Mouse (Mus musculus): ENCODE measurements at regions not wholly inside any gene's neighbourhood (a gene's known extent, or its start where the extent isn't known, plus 50 kb on each side); places are given as distances from the start of the nearest gene placed in this dataset.

- Histone ChIP-seq H3K4me3 (ENCODE audit: insufficient read depth, low read depth, low read length) (no peak overlapping the region), H3K4me1 (ENCODE audit: control insufficient read depth, insufficient read depth, insufficient read length, low read length) (peaks cover 6% of the 10 kb centered on the region), H3K27ac (replicated peaks; ENCODE audit: low read depth, low read length) (no peak overlapping the region)
These were observed 76.3 kb downstream of the Fam43a start for GRCm38 (mm10) chr16:30675829-30676228.

DNA sequence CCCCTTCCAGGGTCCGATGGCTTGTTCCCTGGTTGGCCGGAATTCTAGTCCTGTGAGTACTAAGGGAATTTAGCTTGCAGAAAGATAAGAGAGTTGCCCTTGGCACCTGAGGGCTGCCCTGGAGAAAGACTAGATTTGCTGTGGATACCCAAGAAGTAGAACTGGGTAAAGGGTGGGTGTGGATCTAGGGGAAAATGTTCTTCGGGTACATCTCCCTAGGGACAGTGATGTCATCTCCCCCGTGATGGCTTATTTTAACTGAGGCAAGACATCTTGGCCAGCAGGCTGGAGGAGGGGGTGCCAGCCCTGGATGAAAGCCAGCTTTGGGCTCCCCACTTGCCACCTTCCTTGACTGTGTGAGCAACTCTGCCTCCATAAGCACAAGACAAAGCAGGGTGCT lies 77.5 kb downstream of the Fam43a start:
- Histone ChIP-seq H3K4me3 (ENCODE audit: insufficient read depth, low read depth, low read length) (no peak overlapping the region), H3K27ac (replicated peaks; ENCODE audit: low read depth, low read length) (no peak overlapping the region), H3K4me1 (ENCODE audit: control insufficient read depth, insufficient read depth, insufficient read length, low read length) (peaks cover 6% of the 10 kb centered on the region)

- H3K4me1 ChIP-seq (ENCODE audit: control insufficient read depth, insufficient read depth, insufficient read length, low read length): peaks cover 4% of the 10 kb centered on the region
- H3K27ac ChIP-seq (replicated peaks; ENCODE audit: low read depth, low read length): no peak overlapping the region
- H3K4me3 ChIP-seq (ENCODE audit: insufficient read depth, low read depth, low read length): no peak overlapping the region
These were observed 78.6 kb downstream of the Fam43a start for GRCm38 (mm10) chr16:30677896-30678707.

- Histone ChIP-seq H3K4me3 (ENCODE audit: insufficient read depth, low read depth, low read length) (no peak overlapping the region), H3K27ac (replicated peaks; ENCODE audit: low read depth, low read length) (no peak overlapping the region), H3K4me1 (ENCODE audit: control insufficient read depth, insufficient read depth, insufficient read length, low read length) (peaks cover 3% of the 10 kb centered on the region; the same call in 1 of the 2 replicates)
These were observed 79.4 kb downstream of the Fam43a start for GRCm38 (mm10) chr16:30678708-30679492.

DNA sequence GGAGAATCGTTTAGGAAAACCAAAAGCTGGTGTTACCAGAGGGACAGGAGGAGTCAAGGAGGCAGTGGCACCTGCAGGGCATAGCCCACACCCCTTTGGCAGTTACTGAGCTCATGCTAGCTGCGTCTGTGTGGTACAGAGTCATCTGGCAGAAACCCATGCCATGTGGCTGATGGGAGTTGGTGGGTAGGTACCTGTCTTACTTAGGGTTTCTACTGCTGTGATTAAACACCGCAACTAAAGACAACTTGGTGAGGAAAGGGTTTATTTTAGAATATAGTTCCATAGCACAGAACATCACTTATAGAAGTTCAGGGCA lies 79.9 kb downstream of the Fam43a start:
- Histone ChIP-seq H3K27ac (replicated peaks; ENCODE audit: low read depth, low read length) (no peak overlapping the region), H3K4me3 (ENCODE audit: insufficient read depth, low read depth, low read length) (no peak overlapping the region), H3K4me1 (ENCODE audit: control insufficient read depth, insufficient read depth, insufficient read length, low read length) (peaks cover 3% of the 10 kb centered on the region; the same call in 1 of the 2 replicates)

DNA sequence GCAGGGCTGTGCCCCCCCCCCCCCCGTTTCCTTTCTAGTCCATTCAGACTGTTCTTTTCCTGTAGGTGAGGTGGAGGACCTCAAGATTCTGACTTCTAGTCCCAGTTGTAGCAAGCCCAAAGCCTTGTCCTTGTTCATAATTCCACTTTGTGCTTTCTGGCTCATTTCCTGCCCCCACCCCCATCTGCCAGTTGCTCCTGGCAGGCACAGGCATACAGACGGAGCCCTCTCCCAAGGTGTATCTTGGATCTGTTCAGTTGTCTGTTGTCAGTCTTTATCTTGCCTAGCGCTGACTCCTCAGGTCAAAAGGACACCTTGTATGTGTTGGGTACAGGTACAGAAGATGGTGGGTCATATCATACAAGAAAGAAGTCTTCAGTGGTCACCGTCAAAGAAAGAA lies 81.9 kb downstream of the Fam43a start:
- Histone ChIP-seq H3K4me3 (ENCODE audit: insufficient read depth, low read depth, low read length) (no peak overlapping the region), H3K4me1 (ENCODE audit: control insufficient read depth, insufficient read depth, insufficient read length, low read length) (peaks cover 2% of the 10 kb centered on the region; the same call in 1 of the 2 replicates), H3K27ac (replicated peaks; ENCODE audit: low read depth, low read length) (no peak overlapping the region)

DNA sequence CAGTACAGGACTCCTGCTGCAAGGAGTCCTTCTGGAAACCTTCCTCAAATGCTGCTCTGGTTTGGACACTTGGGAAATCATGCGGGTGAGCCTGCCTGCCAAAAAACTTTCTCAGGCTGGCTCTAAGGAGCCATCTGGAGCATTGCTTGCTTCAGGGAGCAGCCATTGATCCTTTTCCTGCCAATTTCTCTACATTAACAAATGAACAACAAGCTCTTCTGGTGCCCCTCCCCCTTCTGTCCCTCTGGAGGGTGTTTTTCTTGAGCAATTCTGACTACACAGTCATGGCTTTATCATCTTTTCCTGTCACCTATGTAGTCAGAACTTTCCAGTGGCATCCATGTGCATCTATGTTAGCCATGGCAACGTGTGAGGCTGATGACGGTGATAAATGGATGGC lies 84.5 kb downstream of the Fam43a start:
- H3K4me3 ChIP-seq (ENCODE audit: insufficient read depth, low read depth, low read length): no peak overlapping the region
- no peak overlapping the region for H3K27ac ChIP-seq (replicated peaks; ENCODE audit: low read depth, low read length)
- peaks cover 6% of the 10 kb centered on the region for H3K4me1 ChIP-seq (ENCODE audit: control insufficient read depth, insufficient read depth, insufficient read length, low read length)

- Histone ChIP-seq H3K27ac (replicated peaks; ENCODE audit: low read depth, low read length) (no peak overlapping the region), H3K4me3 (ENCODE audit: insufficient read depth, low read depth, low read length) (no peak overlapping the region), H3K4me1 (ENCODE audit: control insufficient read depth, insufficient read depth, insufficient read length, low read length) (peaks cover 17% of the 10 kb centered on the region)
These were observed 87.0 kb downstream of the Fam43a start for GRCm38 (mm10) chr16:30686536-30686935.

- Histone ChIP-seq H3K4me3 (ENCODE audit: insufficient read depth, low read depth, low read length) (no peak overlapping the region), H3K27ac (replicated peaks; ENCODE audit: low read depth, low read length) (no peak overlapping the region), H3K4me1 (ENCODE audit: control insufficient read depth, insufficient read depth, insufficient read length, low read length) (peaks cover 24% of the 10 kb centered on the region)
These were observed 87.7 kb downstream of the Fam43a start for GRCm38 (mm10) chr16:30687225-30687624.

DNA sequence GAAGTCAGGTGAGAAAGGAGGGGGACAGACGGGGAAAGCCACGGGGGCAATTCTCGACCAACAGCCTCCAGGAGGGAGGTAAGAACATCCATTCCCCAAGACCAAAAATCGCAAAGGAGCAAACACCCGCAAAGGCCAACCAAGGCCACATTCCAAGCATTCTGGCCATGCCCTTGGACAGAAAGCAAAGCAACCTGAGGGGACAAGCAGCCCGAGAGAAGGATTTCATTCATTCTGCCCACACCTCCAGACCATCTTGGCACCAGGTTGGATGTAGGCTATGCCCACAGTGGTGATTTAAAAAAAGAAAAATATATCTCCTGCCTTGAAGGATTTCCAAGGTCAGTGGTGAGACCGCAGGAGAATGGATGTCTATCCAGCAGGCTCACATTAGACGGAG lies 88.2 kb downstream of the Fam43a start:
- peaks cover 25% of the 10 kb centered on the region for H3K4me1 ChIP-seq (ENCODE audit: control insufficient read depth, insufficient read depth, insufficient read length, low read length)
- no peak overlapping the region for H3K27ac ChIP-seq (replicated peaks; ENCODE audit: low read depth, low read length)
- H3K4me3 ChIP-seq (ENCODE audit: insufficient read depth, low read depth, low read length): no peak overlapping the region

GRCm38 (mm10) chr16:30690531-30690930 lies 91.0 kb downstream of the Fam43a start:
- Histone ChIP-seq H3K4me3 (ENCODE audit: insufficient read depth, low read depth, low read length) (no peak overlapping the region), H3K4me1 (ENCODE audit: control insufficient read depth, insufficient read depth, insufficient read length, low read length) (peaks cover 25% of the 10 kb centered on the region), H3K27ac (replicated peaks; ENCODE audit: low read depth, low read length) (no peak overlapping the region)

GRCm38 (mm10) chr16:30691964-30692363 lies 92.4 kb downstream of the Fam43a start:
- H3K4me3 ChIP-seq (ENCODE audit: insufficient read depth, low read depth, low read length): peak overlapping the region; percentile 33
- peaks cover 20% of the 10 kb centered on the region for H3K4me1 ChIP-seq (ENCODE audit: control insufficient read depth, insufficient read depth, insufficient read length, low read length)
- peak overlapping the region; percentile 80 for H3K27ac ChIP-seq (replicated peaks; ENCODE audit: low read depth, low read length)

GRCm38 (mm10) chr16:30692541-30693141 lies 93.1 kb downstream of the Fam43a start:
- Histone ChIP-seq H3K4me3 (ENCODE audit: insufficient read depth, low read depth, low read length) (peak overlapping the region; percentile 33), H3K4me1 (ENCODE audit: control insufficient read depth, insufficient read depth, insufficient read length, low read length) (peaks cover 18% of the 10 kb centered on the region; the same call in 1 of the 2 replicates), H3K27ac (replicated peaks; ENCODE audit: low read depth, low read length) (peak overlapping the region; percentile 80)

GRCm38 (mm10) chr16:30693206-30693605 lies 93.7 kb downstream of the Fam43a start:
- Histone ChIP-seq H3K4me3 (ENCODE audit: insufficient read depth, low read depth, low read length) (no peak overlapping the region), H3K4me1 (ENCODE audit: control insufficient read depth, insufficient read depth, insufficient read length, low read length) (peaks cover 18% of the 10 kb centered on the region; the same call in 1 of the 2 replicates), H3K27ac (replicated peaks; ENCODE audit: low read depth, low read length) (peak overlapping the region; percentile 31; the same call in 1 of the 2 replicates)

DNA sequence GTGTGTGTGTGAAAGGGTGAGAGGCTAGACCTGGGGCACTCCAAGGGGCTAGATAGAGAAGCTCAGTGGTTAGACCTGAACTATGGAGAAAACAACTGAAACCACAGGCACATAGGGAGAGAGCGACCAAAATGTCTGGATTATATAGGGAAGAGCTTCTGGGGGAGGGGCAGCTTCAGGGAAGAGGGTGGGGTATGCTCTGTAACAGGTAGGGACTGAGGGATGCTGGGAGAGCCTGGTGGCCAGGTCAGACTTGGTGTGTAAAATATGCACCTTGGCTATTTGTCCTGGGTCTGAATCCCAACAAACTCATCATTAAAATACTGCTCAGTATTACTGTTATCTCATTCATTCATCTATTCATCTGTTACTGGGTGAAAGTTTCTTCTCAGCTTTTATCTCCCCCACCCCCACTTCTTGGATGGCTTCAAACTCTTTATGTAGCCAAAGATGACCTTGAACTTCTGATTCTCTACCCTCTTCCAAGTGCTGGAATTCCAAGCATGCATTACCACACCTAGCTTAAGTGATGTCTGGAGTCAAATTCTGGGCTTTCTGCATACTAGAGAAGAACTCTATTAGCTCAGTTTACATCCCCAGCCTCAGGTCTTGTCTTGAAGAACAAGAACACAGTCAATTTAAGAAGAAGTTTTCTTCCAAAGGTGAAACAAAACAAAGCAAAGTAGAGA lies 94.5 kb downstream of the Fam43a start:
- H3K27ac ChIP-seq (replicated peaks; ENCODE audit: low read depth, low read length): no peak overlapping the region
- H3K4me3 ChIP-seq (ENCODE audit: insufficient read depth, low read depth, low read length): no peak overlapping the region
- peaks cover 18% of the 10 kb centered on the region; the same call in 1 of the 2 replicates for H3K4me1 ChIP-seq (ENCODE audit: control insufficient read depth, insufficient read depth, insufficient read length, low read length)
